Mouse (Mus musculus) spleen, adult 2 months (tissue): Measurements from ENCODE around the gene Pld4.

Experiments
- CTCF ChIP-seq: fragments of 200-500 bp; IDR thresholded peaks from 2 replicates; pipeline ENCODE4 v1.5.1; 2011; ENCODE audit warnings: mild to moderate bottlenecking, inconsistent platforms; ENCODE audit not compliant: insufficient read depth, insufficient read length, insufficient replicate concordance; ENCODE audit errors: extremely low read depth
- POLR2A ChIP-seq: fragments of 200-500 bp; IDR thresholded peaks from 2 replicates; pipeline ENCODE4 v1.6.1; 2011; ENCODE audit warnings: low read depth, low read length, inconsistent platforms

DNA sequence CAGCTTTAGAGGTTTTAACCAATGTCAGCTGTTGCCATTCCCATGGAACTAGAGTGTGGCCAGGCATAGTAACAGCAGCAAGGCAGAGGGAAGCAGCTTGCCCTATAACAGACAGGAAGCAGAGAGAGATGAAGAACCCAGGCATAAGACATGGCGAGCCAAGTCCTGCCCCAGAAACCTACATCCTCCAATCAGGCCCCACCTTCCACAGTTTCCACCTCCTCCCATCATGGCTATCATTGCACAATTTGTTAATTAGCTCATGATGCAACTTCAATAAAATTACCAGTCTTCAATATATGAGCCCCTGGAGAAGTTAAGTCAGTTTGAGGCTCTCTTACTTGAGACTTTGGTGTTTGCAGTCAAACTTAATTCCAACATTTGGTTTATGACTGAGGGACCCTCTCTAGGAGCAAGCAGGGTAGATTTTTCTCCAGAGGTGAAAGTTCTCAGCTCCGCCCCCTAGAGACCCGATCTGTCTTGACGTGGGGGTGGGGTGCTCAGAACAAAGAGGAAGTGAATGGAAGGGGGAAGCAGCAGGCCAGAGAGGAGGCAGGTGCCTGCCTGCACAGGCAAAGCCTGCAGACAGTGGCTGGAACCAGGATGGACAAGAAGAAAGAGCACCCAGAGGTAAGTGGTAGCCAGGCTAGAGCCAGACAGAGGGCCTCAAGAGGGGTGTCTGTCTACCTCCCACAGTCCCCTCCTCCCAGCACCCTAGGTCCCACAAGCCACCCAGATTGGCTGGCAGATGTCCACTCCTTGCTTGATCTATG is at the start of gene Pld4:
- TF ChIP-seq CTCF (no peak), POLR2A (peak; percentile 62)
